Mouse (Mus musculus) embryonic fibroblast, embryonic 13.5 days (primary cell): ENCODE measurements around the gene Sft2d2.

Experiments
- CTCF ChIP-seq: IDR thresholded peaks from 2 replicates; pipeline ENCODE4 v1.5.1; 2011; ENCODE audit warnings: mild to moderate bottlenecking, control low read depth, low read length, moderate library complexity, borderline replicate concordance; ENCODE audit not compliant: insufficient read depth
- POLR2A ChIP-seq: IDR thresholded peaks from 2 replicates; pipeline ENCODE4 v1.6.1; 2011; ENCODE audit warnings: low read depth, mild to moderate bottlenecking, control low read depth, low read length, moderate library complexity

DNA sequence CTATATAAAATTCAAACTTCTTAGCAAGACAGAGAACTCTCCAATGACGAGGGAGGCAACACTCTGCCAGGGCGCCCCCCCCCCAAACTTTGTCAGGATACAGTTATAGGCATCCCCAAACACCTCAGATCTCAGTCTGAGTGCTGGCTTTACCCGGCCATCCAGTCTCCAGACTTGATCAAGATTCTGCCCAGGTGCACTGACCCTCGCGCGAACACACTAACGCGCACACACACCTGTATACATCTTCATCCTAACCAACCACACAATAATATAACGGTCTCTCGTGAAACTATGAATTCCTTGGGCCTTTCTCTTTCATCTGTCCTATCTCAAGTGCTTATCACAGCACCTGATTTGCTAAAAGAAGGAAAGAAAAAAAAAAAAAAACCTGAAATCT is 41.6 kb upstream of the Sft2d2 start:
- TF ChIP-seq CTCF (no peak), POLR2A (no peak)
